Mouse (Mus musculus) myocyte (in vitro differentiated cells): ENCODE results near the gene Wwox. TPM values are rescaled to one million over a fixed set of nuclear protein-coding genes. Genes with fewer than 3 reads are reported as not detected.

Experiments used
- H3K27me3 ChIP-seq: one replicate; pipeline ENCODE4 v1.6.1; 2011; ENCODE audit not compliant: control insufficient read depth, insufficient read depth, insufficient read length
- H3K36me3 ChIP-seq: one replicate; pipeline ENCODE4 v1.6.1; 2011; ENCODE audit not compliant: control insufficient read depth, insufficient read depth
- H3K4me2 ChIP-seq: one replicate; pipeline ENCODE4 v1.6.1; 2011; ENCODE audit warnings: low read depth, control low read depth
- H3K4me3 ChIP-seq: one replicate; pipeline ENCODE4 v1.5.1; 2011; ENCODE audit warnings: mild to moderate bottlenecking, control low read depth, moderate library complexity
- H3K79me2 ChIP-seq: one replicate; pipeline ENCODE4 v1.6.1; 2011; ENCODE audit not compliant: control insufficient read depth, insufficient read depth
- H3ac ChIP-seq: one replicate; pipeline ENCODE4 v1.6.1; 2011; ENCODE audit not compliant: control insufficient read depth, insufficient read length
- CEBPB ChIP-seq: IDR thresholded peaks from 2 replicates; pipeline ENCODE4 v1.6.1; 2011; ENCODE audit warnings: mild to moderate bottlenecking, moderate library complexity; ENCODE audit not compliant: poor library complexity, insufficient read depth, severe bottlenecking
- E2F4 ChIP-seq: IDR thresholded peaks from one replicate; pipeline ENCODE4 v1.6.1; 2011; ENCODE audit warnings: mild to moderate bottlenecking, control low read depth, moderate library complexity; ENCODE audit not compliant: insufficient read depth
- MAX ChIP-seq: IDR thresholded peaks from one replicate; pipeline ENCODE4 v1.6.1; 2011; ENCODE audit warnings: low read depth, mild to moderate bottlenecking, control low read depth
- MYOD1 ChIP-seq, 3 experiments: IDR thresholded peaks; one replicate each; pipeline ENCODE4 v1.6.1; 2011; ENCODE audit warnings: control low read depth in 2 of 3, low read depth in 2 of 3, mild to moderate bottlenecking in 2 of 3, moderate library complexity in 1 of 3; ENCODE audit not compliant: insufficient read length in 2 of 3, control insufficient read depth in 1 of 3
- MYOG ChIP-seq, 3 experiments: IDR thresholded peaks; one replicate each; pipeline ENCODE4 v1.6.1; 2011; ENCODE audit warnings: control low read depth in 2 of 3, low read depth in 2 of 3, mild to moderate bottlenecking in 2 of 3; ENCODE audit not compliant: insufficient read length in 2 of 3, control insufficient read depth in 1 of 3, insufficient read depth in 1 of 3
- POLR2A ChIP-seq: IDR thresholded peaks from one replicate; pipeline ENCODE4 v1.6.1; 2011; ENCODE audit warnings: low read depth, mild to moderate bottlenecking, control low read depth, moderate library complexity; ENCODE audit not compliant: insufficient read length
- POLR2AphosphoS2 ChIP-seq: IDR thresholded peaks from one replicate; pipeline ENCODE4 v1.6.1; 2011; ENCODE audit warnings: low read depth, control low read depth; ENCODE audit not compliant: insufficient read length
- REST ChIP-seq: IDR thresholded peaks from one replicate; pipeline ENCODE4 v1.6.1; 2011; ENCODE audit warnings: mild to moderate bottlenecking, control low read depth, moderate library complexity; ENCODE audit not compliant: insufficient read depth, insufficient read length
- SRF ChIP-seq: IDR thresholded peaks from one replicate; pipeline ENCODE4 v1.6.1; 2011; ENCODE audit warnings: low read depth; ENCODE audit not compliant: control insufficient read depth, insufficient read length
- TCF12 ChIP-seq: IDR thresholded peaks from one replicate; pipeline ENCODE4 v1.6.1; 2011; ENCODE audit warnings: mild to moderate bottlenecking, control low read depth; ENCODE audit not compliant: poor library complexity, insufficient read depth, severe bottlenecking
- TCF3 ChIP-seq: IDR thresholded peaks from one replicate; pipeline ENCODE4 v1.6.1; 2011; ENCODE audit warnings: low read depth, control low read depth; ENCODE audit not compliant: insufficient read length
- USF1 ChIP-seq: IDR thresholded peaks from one replicate; pipeline ENCODE4 v1.6.1; 2011; ENCODE audit warnings: low read depth, mild to moderate bottlenecking, control low read depth, moderate library complexity
- polyA plus RNA-seq: library from polyadenylated mRNA; unstranded; fragments of >200 nt; fragmentation: generic; extraction: Trizol; gene quantifications from one replicate; pipeline ENCODE4 v1.2.1, GENCODE M21; 2012; ENCODE audit warnings: missing spikeins

Wwox gene
- polyA plus RNA-seq, 1 experiment = 8.6 TPM

GRCm38 (mm10) chr8:114865911-114866310 is 426.5 kb downstream of the Wwox start:
- no peaks in the 10 kb centered on the region for H3K36me3 ChIP-seq
- H3ac ChIP-seq = no peak overlapping the region
- H3K4me2 ChIP-seq = no peak overlapping the region
- no peaks in the 10 kb centered on the region for H3K79me2 ChIP-seq
- TF ChIP-seq REST (no peak), POLR2A (no peak), MYOG (IDR thresholded peaks at IDR 0.05; ENCODE audit: control insufficient read depth in 1 of 3, insufficient read depth in 1 of 3, insufficient read length in 2 of 3, low read depth in 2 of 3) (no peak), MYOD1 (IDR thresholded peaks at IDR 0.05; ENCODE audit: control insufficient read depth in 1 of 3, insufficient read length in 2 of 3, low read depth in 2 of 3) (no peak)
- no peaks in the 10 kb centered on the region for H3K27me3 ChIP-seq
- H3K4me3 ChIP-seq = no peak overlapping the region

GRCm38 (mm10) chr8:114869321-114869720 is 429.9 kb downstream of the Wwox start:
- H3K27me3 ChIP-seq = no peaks in the 10 kb centered on the region
- TF ChIP-seq POLR2AphosphoS2 = no peak
- TF ChIP-seq E2F4 = no peak
- TF ChIP-seq POLR2A = no peak
- TF ChIP-seq MYOD1 (IDR thresholded peaks at IDR 0.05; ENCODE audit: control insufficient read depth in 1 of 3, insufficient read length in 2 of 3, low read depth in 2 of 3) = no peak
- TF ChIP-seq MAX = no peak
- no peak for TF ChIP-seq TCF3
- no peak for TF ChIP-seq USF1
- TF ChIP-seq REST = no peak
- no peak for TF ChIP-seq MYOG (IDR thresholded peaks at IDR 0.05; ENCODE audit: control insufficient read depth in 1 of 3, insufficient read depth in 1 of 3, insufficient read length in 2 of 3, low read depth in 2 of 3)
- TF ChIP-seq CEBPB = no peak
- no peak for TF ChIP-seq SRF
- TF ChIP-seq TCF12 = no peak
- H3ac ChIP-seq = no peak overlapping the region
- no peaks in the 10 kb centered on the region for H3K79me2 ChIP-seq
- H3K4me2 ChIP-seq = no peak overlapping the region
- no peak overlapping the region for H3K4me3 ChIP-seq
- H3K36me3 ChIP-seq = no peaks in the 10 kb centered on the region

GRCm38 (mm10) chr8:114870410-114870809 is 431.0 kb downstream of the Wwox start:
- no peak overlapping the region for H3K4me3 ChIP-seq
- TF ChIP-seq MYOD1 (IDR thresholded peaks at IDR 0.05; ENCODE audit: control insufficient read depth in 1 of 3, insufficient read length in 2 of 3, low read depth in 2 of 3) (no peak), USF1 (no peak), MYOG (IDR thresholded peaks at IDR 0.05; ENCODE audit: control insufficient read depth in 1 of 3, insufficient read depth in 1 of 3, insufficient read length in 2 of 3, low read depth in 2 of 3) (no peak), CEBPB (no peak), REST (no peak), MAX (no peak), POLR2AphosphoS2 (no peak)
- no peaks in the 10 kb centered on the region for H3K27me3 ChIP-seq
- no peaks in the 10 kb centered on the region for H3K79me2 ChIP-seq
- H3K4me2 ChIP-seq = no peak overlapping the region
- H3K36me3 ChIP-seq = no peaks in the 10 kb centered on the region
- H3ac ChIP-seq = no peak overlapping the region

- H3K36me3 ChIP-seq = no peaks in the 10 kb centered on the region
- no peak overlapping the region for H3K4me3 ChIP-seq
- TF ChIP-seq POLR2A (no peak), MYOD1 (IDR thresholded peaks at IDR 0.05; ENCODE audit: control insufficient read depth in 1 of 3, insufficient read length in 2 of 3, low read depth in 2 of 3) (no peak), SRF (no peak), USF1 (no peak), REST (no peak), TCF3 (no peak)
- H3ac ChIP-seq = no peak overlapping the region
- H3K27me3 ChIP-seq = no peaks in the 10 kb centered on the region
- no peak overlapping the region for H3K4me2 ChIP-seq
- H3K79me2 ChIP-seq = no peaks in the 10 kb centered on the region
Observed at GRCm38 (mm10) chr8:114872491-114872890, 433.0 kb downstream of the Wwox start.

- no peaks in the 10 kb centered on the region for H3K27me3 ChIP-seq
Observed at GRCm38 (mm10) chr8:114875161-114875560, 435.7 kb downstream of the Wwox start.

More at GRCm38 (mm10) chr8:114875161-114875560, 435.7 kb downstream of the Wwox start:
- no peak for TF ChIP-seq POLR2A
- TF ChIP-seq CEBPB = no peak
- TF ChIP-seq MYOG (IDR thresholded peaks at IDR 0.05; ENCODE audit: control insufficient read depth in 1 of 3, insufficient read depth in 1 of 3, insufficient read length in 2 of 3, low read depth in 2 of 3) = no peak
- TF ChIP-seq TCF12 = no peak
- TF ChIP-seq E2F4 = no peak
- TF ChIP-seq MYOD1 (IDR thresholded peaks at IDR 0.05; ENCODE audit: control insufficient read depth in 1 of 3, insufficient read length in 2 of 3, low read depth in 2 of 3) = no peak
- no peaks in the 10 kb centered on the region for H3K79me2 ChIP-seq
- no peaks in the 10 kb centered on the region for H3K36me3 ChIP-seq
- H3K4me3 ChIP-seq = no peak overlapping the region
- H3ac ChIP-seq = no peak overlapping the region
- H3K4me2 ChIP-seq = no peak overlapping the region
